Mouse (Mus musculus) heart, embryonic 11.5 days (tissue): Measurements from ENCODE around the gene Snd1. TPM values are rescaled to one million over a fixed set of nuclear protein-coding genes. Genes with fewer than 3 reads are reported as not detected.

ENCODE experiments used
- ATAC-seq: fragments of 200-750 bp; cut with Nextera tagmentation; replicated peaks from 2 replicates; pipeline ENCODE4 v1.8.0; 2017; ENCODE audit warnings: moderate library complexity; ENCODE audit not compliant: insufficient number of reproducible peaks, low FRiP score, low TSS enrichment
- H3K27ac ChIP-seq: fragments of 300-500 bp; sonication (generic); 2 replicates; pipeline ENCODE4 v1.5.1; 2014; ENCODE audit warnings: mild to moderate bottlenecking, low read depth, low read length
- H3K27me3 ChIP-seq: fragments of 300-500 bp; sonication (generic); 2 replicates; pipeline ENCODE4 v1.6.1; 2014; ENCODE audit warnings: mild to moderate bottlenecking, low read length, mixed read lengths; ENCODE audit not compliant: control insufficient read depth, insufficient read depth
- H3K36me3 ChIP-seq: fragments of 300-500 bp; sonication (generic); 2 replicates; pipeline ENCODE4 v1.6.1; 2014; ENCODE audit warnings: mild to moderate bottlenecking, low read length, moderate library complexity, mixed read lengths; ENCODE audit not compliant: control insufficient read depth, insufficient read depth
- H3K4me1 ChIP-seq: fragments of 300-500 bp; sonication (generic); 2 replicates; pipeline ENCODE4 v1.6.1; 2014; ENCODE audit warnings: low read length; ENCODE audit not compliant: control insufficient read depth, insufficient read depth
- H3K4me2 ChIP-seq: fragments of 300-500 bp; sonication (generic); 2 replicates; pipeline ENCODE4 v1.6.1; 2014; ENCODE audit warnings: mild to moderate bottlenecking, moderate library complexity
- H3K4me3 ChIP-seq: fragments of 300-500 bp; sonication (generic); 2 replicates; pipeline ENCODE4 v1.5.1; 2014; ENCODE audit warnings: low read depth, low read length
- H3K9ac ChIP-seq: fragments of 300-500 bp; sonication (generic); 2 replicates; pipeline ENCODE4 v1.6.1; 2014; ENCODE audit warnings: mild to moderate bottlenecking, low read depth, low read length, moderate library complexity
- H3K9me3 ChIP-seq: fragments of 300-500 bp; sonication (generic); replicated peaks from 2 replicates; pipeline ENCODE4 v1.6.1; 2016; ENCODE audit warnings: low read length; ENCODE audit not compliant: control insufficient read depth
- WGBS: fragments of 180-500 bp; shearing (Covaris S2); extraction: QIAGEN DNeasy Blood & Tissue Kit; methylation state at CpG from one replicate; pipeline ENCODE4 v1.1.7; 2014; ENCODE audit not compliant: insufficient replicate concordance; 5-methylcytosine and 5-hydroxymethylcytosine counted together
- polyA plus RNA-seq: library from polyadenylated mRNA; unstranded; fragments of >200 nt; fragmentation: Nextera tagmentation; extraction: Ambion mirVana; gene quantifications from 2 replicates; pipeline ENCODE4 v1.2.1, GENCODE M21; 2014

The Snd1 gene
- polyA plus RNA-seq, 1 experiment from 2014 or later = 87.9 TPM

GRCm38 (mm10) chr6:28706108-28706975 is 231.4 kb downstream of the Snd1 start:
- no peak overlapping the region for H3K9ac ChIP-seq
- WGBS = 74% methylated on average over 8 of the region's 8 CpGs
- peaks cover 38% of the 10 kb centered on the region for H3K4me1 ChIP-seq
- no peak for ATAC-seq
- H3K27ac ChIP-seq = no peak overlapping the region
- H3K9me3 ChIP-seq = no peaks in the 10 kb centered on the region
- H3K27me3 ChIP-seq = no peaks in the 10 kb centered on the region
- H3K36me3 ChIP-seq = peaks cover 7% of the 10 kb centered on the region; the same call in 1 of the 2 replicates
- no peak overlapping the region for H3K4me2 ChIP-seq
- H3K4me3 ChIP-seq = no peak overlapping the region

- no peak overlapping the region for H3K27ac ChIP-seq
- H3K4me1 ChIP-seq = peaks cover 35% of the 10 kb centered on the region
- no peaks in the 10 kb centered on the region for H3K9me3 ChIP-seq
- no peak overlapping the region for H3K4me3 ChIP-seq
- WGBS = 49% methylated on average over 12 of the region's 12 CpGs
- no peak overlapping the region for H3K9ac ChIP-seq
- no peaks in the 10 kb centered on the region for H3K27me3 ChIP-seq
- H3K4me2 ChIP-seq = no peak overlapping the region
- H3K36me3 ChIP-seq = peaks cover 7% of the 10 kb centered on the region; the same call in 1 of the 2 replicates
- no peak for ATAC-seq
Observed at GRCm38 (mm10) chr6:28706976-28707592, 232.1 kb downstream of the Snd1 start.

- ATAC-seq = no peak
- Histone ChIP-seq H3K27ac (no peak overlapping the region), H3K4me3 (no peak overlapping the region), H3K4me2 (no peak overlapping the region), H3K9me3 (no peaks in the 10 kb centered on the region), H3K9ac (no peak overlapping the region), H3K4me1 (peaks cover 29% of the 10 kb centered on the region), H3K36me3 (peaks cover 7% of the 10 kb centered on the region; the same call in 1 of the 2 replicates), H3K27me3 (no peaks in the 10 kb centered on the region)
- WGBS = 20% methylated on average over 2 of the region's 2 CpGs
Observed at GRCm38 (mm10) chr6:28710035-28710434, 235.1 kb downstream of the Snd1 start.

- Histone ChIP-seq H3K9ac (no peak overlapping the region), H3K27ac (no peak overlapping the region), H3K9me3 (no peaks in the 10 kb centered on the region), H3K36me3 (no peaks in the 10 kb centered on the region), H3K4me1 (peaks cover 5% of the 10 kb centered on the region; the same call in 1 of the 2 replicates), H3K27me3 (no peaks in the 10 kb centered on the region), H3K4me3 (no peak overlapping the region), H3K4me2 (no peak overlapping the region)
- WGBS = 62% methylated on average over 7 of the region's 7 CpGs
- ATAC-seq = no peak
Observed at GRCm38 (mm10) chr6:28717203-28717844, 242.4 kb downstream of the Snd1 start.

- Histone ChIP-seq H3K27me3 (no peaks in the 10 kb centered on the region), H3K27ac (no peak overlapping the region), H3K9ac (no peak overlapping the region), H3K36me3 (no peaks in the 10 kb centered on the region), H3K4me2 (no peak overlapping the region), H3K4me1 (peaks cover 5% of the 10 kb centered on the region; the same call in 1 of the 2 replicates), H3K4me3 (no peak overlapping the region), H3K9me3 (no peaks in the 10 kb centered on the region)
- WGBS = 49% methylated on average over 4 of the region's 4 CpGs
- ATAC-seq = no peak
Observed at GRCm38 (mm10) chr6:28717845-28718237, 242.9 kb downstream of the Snd1 start.

- Histone ChIP-seq H3K27me3 (no peaks in the 10 kb centered on the region), H3K36me3 (no peaks in the 10 kb centered on the region; the same call in 1 of the 2 replicates), H3K27ac (no peak overlapping the region), H3K4me3 (no peak overlapping the region), H3K4me2 (no peak overlapping the region), H3K4me1 (peaks cover 5% of the 10 kb centered on the region; the same call in 1 of the 2 replicates), H3K9ac (no peak overlapping the region), H3K9me3 (no peaks in the 10 kb centered on the region)
- no peak for ATAC-seq
- 84% methylated on average over 9 of the region's 9 CpGs for WGBS
Observed at GRCm38 (mm10) chr6:28720391-28721171, 245.6 kb downstream of the Snd1 start.

DNA sequence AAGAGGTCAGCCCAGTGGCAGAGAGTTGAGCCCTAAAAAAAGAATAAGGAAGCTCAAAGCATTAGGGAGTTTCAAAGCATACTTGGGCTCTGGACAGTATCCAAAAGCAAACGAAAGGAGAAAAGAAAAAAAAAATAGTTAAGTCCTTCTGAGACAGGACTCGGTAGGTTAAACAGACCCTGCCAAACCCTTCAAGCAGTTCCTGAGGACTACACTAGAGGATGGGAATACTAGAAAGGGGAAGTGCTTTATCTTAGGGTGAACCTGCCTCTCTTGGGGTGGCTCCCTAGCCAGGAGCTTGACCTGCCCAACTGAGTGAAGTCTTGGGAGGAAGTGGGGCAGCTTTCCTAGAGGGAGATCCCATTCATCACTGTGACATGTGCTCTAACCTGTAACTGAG is 248.1 kb downstream of the Snd1 start:
- Histone ChIP-seq H3K27me3 (no peaks in the 10 kb centered on the region), H3K9ac (no peak overlapping the region), H3K27ac (no peak overlapping the region), H3K4me3 (no peak overlapping the region), H3K4me1 (no peaks in the 10 kb centered on the region), H3K36me3 (peaks cover 2% of the 10 kb centered on the region; the same call in 1 of the 2 replicates), H3K4me2 (no peak overlapping the region), H3K9me3 (no peaks in the 10 kb centered on the region)
- WGBS = 40% methylated on average over 2 of the region's 2 CpGs
- ATAC-seq = no peak

DNA sequence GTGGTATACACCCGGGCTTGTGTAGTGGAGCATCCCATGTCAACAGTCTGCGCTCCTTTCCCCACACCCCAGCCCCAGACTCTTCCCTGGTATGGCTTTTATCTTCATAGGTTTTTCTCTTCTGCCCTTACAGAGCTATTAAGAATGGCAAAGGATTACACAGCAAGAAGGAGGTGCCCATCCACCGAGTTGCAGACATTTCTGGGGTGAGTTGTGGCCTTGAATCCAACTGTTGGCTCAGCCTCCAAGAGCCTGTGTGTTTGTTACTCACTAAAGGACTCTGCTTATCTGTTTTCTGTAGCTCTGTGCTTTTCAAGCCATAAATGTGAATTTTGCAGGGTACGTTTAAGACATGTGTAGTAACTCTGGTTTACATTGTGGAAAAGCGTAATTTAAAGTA is 249.8 kb downstream of the Snd1 start:
- WGBS = 82% methylated on average over 5 of the region's 5 CpGs
- no peak for ATAC-seq
- Histone ChIP-seq H3K36me3 (peaks cover 2% of the 10 kb centered on the region; the same call in 1 of the 2 replicates), H3K27ac (no peak overlapping the region), H3K9me3 (no peaks in the 10 kb centered on the region), H3K4me1 (peaks cover 14% of the 10 kb centered on the region), H3K4me2 (no peak overlapping the region), H3K4me3 (no peak overlapping the region), H3K9ac (no peak overlapping the region), H3K27me3 (no peaks in the 10 kb centered on the region)
